Mouse (Mus musculus) G1E (cell line): ENCODE data around the gene Cop1.

Source experiments
- CTCF ChIP-seq: IDR thresholded peaks from 2 replicates; pipeline ENCODE4 v1.5.1; 2012; ENCODE audit warnings: low read depth, low read length, inconsistent platforms, mixed read lengths
- TAL1 ChIP-seq: conservative IDR thresholded peaks from 2 replicates; pipeline ENCODE4 v1.6.1; 2012; ENCODE audit warnings: low read depth, low read length, inconsistent platforms, mixed read lengths

DNA sequence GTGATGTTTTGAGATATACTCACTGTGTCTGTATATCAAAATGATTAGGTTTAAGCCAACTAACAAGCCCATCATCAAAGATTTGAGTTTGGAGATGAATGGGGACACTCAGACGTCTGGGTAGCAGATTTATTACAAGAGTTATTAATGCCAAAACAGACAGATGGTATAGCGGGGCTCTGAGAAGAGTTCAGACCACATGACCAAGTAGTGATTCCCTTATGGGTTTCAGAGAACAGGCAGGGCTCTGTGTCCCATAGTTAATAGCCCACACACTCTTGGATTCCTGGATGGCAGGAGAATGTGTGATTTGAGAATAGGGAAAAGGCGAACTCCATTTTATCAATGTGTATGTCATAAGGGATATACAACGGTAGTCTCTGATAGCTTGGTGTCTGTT is 98.9 kb downstream of the Cop1 start:
- no peak for TF ChIP-seq CTCF
- no peak for TF ChIP-seq TAL1
